Mouse (Mus musculus) heart, adult 11 months (tissue): ENCODE measurements at regions not wholly inside any gene's neighbourhood (a gene's known extent, or its start where the extent isn't known, plus 50 kb on each side); places are given as distances from the start of the nearest gene placed in this dataset.

Experiments
- DNase-seq: peaks from one replicate; pipeline ENCODE4 v3.0.0; 2022

- DNase-seq, result peak; percentile 92
Measured at GRCm38 (mm10) chr3:68795641-68796040, 73.7 kb upstream of the 1110032F04Rik start.

GRCm38 (mm10) chr3:68798408-68798807 is 71.0 kb upstream of the 1110032F04Rik start:
- peak; percentile 91 for DNase-seq

- peak; percentile 1 for DNase-seq
Measured at GRCm38 (mm10) chr3:68808866-68809265, 60.5 kb upstream of the 1110032F04Rik start.

- peak; percentile 78 for DNase-seq
Measured at GRCm38 (mm10) chr3:68813461-68813860, 55.9 kb upstream of the 1110032F04Rik start.

GRCm38 (mm10) chr3:68814011-68814690 is 55.2 kb upstream of the 1110032F04Rik start:
- DNase-seq, result peak; percentile 52

- peak; percentile 68 for DNase-seq
Measured at GRCm38 (mm10) chr3:68815621-68816020, 53.8 kb upstream of the 1110032F04Rik start.

DNA sequence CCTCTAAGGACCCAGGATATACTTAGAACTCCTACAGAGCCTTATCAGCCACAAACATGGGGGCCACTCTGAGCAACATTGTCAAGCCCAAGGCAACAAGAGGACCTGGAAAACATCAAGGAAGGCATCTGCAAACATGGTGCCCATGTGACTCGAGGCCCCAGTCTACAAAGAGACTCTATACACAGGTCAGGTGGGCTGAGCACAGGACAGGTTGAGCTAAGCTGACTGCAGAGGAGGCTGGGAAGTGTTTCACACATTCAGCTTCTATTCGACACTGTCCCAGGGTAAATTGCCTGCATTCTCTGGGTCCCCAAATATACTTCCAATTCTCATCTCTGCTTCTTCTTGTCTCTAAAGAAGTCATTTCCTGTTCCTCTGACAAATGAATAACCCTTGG is 52.1 kb upstream of the 1110032F04Rik start:
- DNase-seq, result peak; percentile 66
